Mouse (Mus musculus): ENCODE results near the gene Noc4l. TPM values are rescaled to one million over a fixed set of nuclear protein-coding genes. Genes with fewer than 3 reads are reported as not detected.

Gene Noc4l
- total RNA-seq, 2 experiments from 2014 or later = 25.6 to 27.2 TPM

GRCm38 (mm10) chr5:110635951-110636707 is 17.1 kb downstream of the Noc4l start:
- no peak overlapping the region for H3K27ac ChIP-seq
- TF ChIP-seq CTCF (IDR thresholded peaks at IDR 0.05) = peak; percentile 80
- intact Hi-C loops (cut with DNase I) = loop anchor here (1.0 to 5.0 kb wide), 3 partner anchors 89 to 279 kb away; no protein-coding TSS in a partner anchor
- no peak overlapping the region for H3K4me3 ChIP-seq
- no peak for DNase-seq (ENCODE audit: extremely low spot score in 1 of 2, low spot score in 2 of 2)

GRCm38 (mm10) chr5:110629525-110630120 is 23.6 kb downstream of the Noc4l start:
- intact Hi-C loops (cut with DNase I) = no loop called here
- TF ChIP-seq CTCF (IDR thresholded peaks at IDR 0.05) = no peak
- H3K4me3 ChIP-seq = no peak overlapping the region
- DNase-seq (ENCODE audit: extremely low spot score in 1 of 2, low spot score in 2 of 2) = no peak
- no peak overlapping the region for H3K27ac ChIP-seq

- H3K27ac ChIP-seq = no peak overlapping the region
- no peak for DNase-seq (ENCODE audit: extremely low spot score in 1 of 2, low spot score in 2 of 2)
- no peak for TF ChIP-seq CTCF (IDR thresholded peaks at IDR 0.05)
- no peak overlapping the region for H3K4me3 ChIP-seq
- intact Hi-C loops (cut with DNase I) = no loop called here
These were observed 25.1 kb downstream of the Noc4l start for GRCm38 (mm10) chr5:110628156-110628555.

- DNase-seq (ENCODE audit: extremely low spot score in 1 of 2, low spot score in 2 of 2) = no peak
- intact Hi-C loops (cut with DNase I) = no loop called here
- no peak for TF ChIP-seq CTCF (IDR thresholded peaks at IDR 0.05)
These were observed 25.9 kb downstream of the Noc4l start for GRCm38 (mm10) chr5:110627351-110627750.

GRCm38 (mm10) chr5:110624319-110624718 is 28.9 kb downstream of the Noc4l start:
- no peak for DNase-seq (ENCODE audit: extremely low spot score in 1 of 2, low spot score in 2 of 2)
- H3K27ac ChIP-seq = no peak overlapping the region
- peak; percentile 20 for TF ChIP-seq CTCF (IDR thresholded peaks at IDR 0.05)
- no peak overlapping the region for H3K4me3 ChIP-seq
- intact Hi-C loops (cut with DNase I) = no loop called here

More at GRCm38 (mm10) chr5:110627351-110627750, 25.9 kb downstream of the Noc4l start:
- no peak overlapping the region for H3K27ac ChIP-seq
- H3K4me3 ChIP-seq = no peak overlapping the region

GRCm38 (mm10) chr5:110619226-110619625 is 34.0 kb downstream of the Noc4l start:
- no peak overlapping the region for H3K4me3 ChIP-seq
- H3K27ac ChIP-seq = no peak overlapping the region
- intact Hi-C loops (cut with DNase I) = no loop called here
- TF ChIP-seq CTCF (IDR thresholded peaks at IDR 0.05) = no peak
- DNase-seq (ENCODE audit: extremely low spot score in 1 of 2, low spot score in 2 of 2) = no peak

- intact Hi-C loops (cut with DNase I) = no loop called here
- H3K4me3 ChIP-seq = no peak overlapping the region
- DNase-seq (ENCODE audit: extremely low spot score in 1 of 2, low spot score in 2 of 2) = no peak
- TF ChIP-seq CTCF (IDR thresholded peaks at IDR 0.05) = no peak
- H3K27ac ChIP-seq = no peak overlapping the region
These were observed 41.6 kb downstream of the Noc4l start for GRCm38 (mm10) chr5:110611435-110612158.

- no peak overlapping the region for H3K4me3 ChIP-seq
- intact Hi-C loops (cut with DNase I) = no loop called here
- H3K27ac ChIP-seq = no peak overlapping the region
- no peak for TF ChIP-seq CTCF (IDR thresholded peaks at IDR 0.05)
- no peak for DNase-seq (ENCODE audit: extremely low spot score in 1 of 2, low spot score in 2 of 2)
These were observed 42.7 kb downstream of the Noc4l start for GRCm38 (mm10) chr5:110610484-110610883.

GRCm38 (mm10) chr5:110609868-110610267 is 43.3 kb downstream of the Noc4l start:
- Histone ChIP-seq H3K4me3 (no peak overlapping the region), H3K27ac (no peak overlapping the region)
- no peak for TF ChIP-seq CTCF (IDR thresholded peaks at IDR 0.05)
- intact Hi-C loops (cut with DNase I) = no loop called here
- no peak for DNase-seq (ENCODE audit: extremely low spot score in 1 of 2, low spot score in 2 of 2)

- H3K4me3 ChIP-seq = no peak overlapping the region
- TF ChIP-seq CTCF (IDR thresholded peaks at IDR 0.05) = no peak
- no peak overlapping the region for H3K27ac ChIP-seq
- intact Hi-C loops (cut with DNase I) = no loop called here
- no peak for DNase-seq (ENCODE audit: extremely low spot score in 1 of 2, low spot score in 2 of 2)
These were observed 43.8 kb downstream of the Noc4l start for GRCm38 (mm10) chr5:110609425-110609824.

GRCm38 (mm10) chr5:110608941-110609340 is 44.3 kb downstream of the Noc4l start:
- DNase-seq (ENCODE audit: extremely low spot score in 1 of 2, low spot score in 2 of 2) = no peak
- intact Hi-C loops (cut with DNase I) = no loop called here
- no peak overlapping the region for H3K27ac ChIP-seq
- H3K4me3 ChIP-seq = no peak overlapping the region
- no peak for TF ChIP-seq CTCF (IDR thresholded peaks at IDR 0.05)

- TF ChIP-seq CTCF (IDR thresholded peaks at IDR 0.05) = no peak
- intact Hi-C loops (cut with DNase I) = no loop called here
These were observed 44.9 kb downstream of the Noc4l start for GRCm38 (mm10) chr5:110608336-110608735.

More at GRCm38 (mm10) chr5:110608336-110608735, 44.9 kb downstream of the Noc4l start:
- no peak overlapping the region for H3K27ac ChIP-seq
- no peak for DNase-seq (ENCODE audit: extremely low spot score in 1 of 2, low spot score in 2 of 2)
- no peak overlapping the region for H3K4me3 ChIP-seq

Measured in left cerebral cortex, adult 2 months (tissue).